Mouse (Mus musculus) layer of hippocampus, adult 2 months (tissue): ENCODE results near the gene Rrp9. TPM values are rescaled to one million over a fixed set of nuclear protein-coding genes. Genes with fewer than 3 reads are reported as not detected.
"Not testable (repeated sequence)": the region's sequence is repeated elsewhere in the genome, so short reads cannot be mapped to it uniquely, and the experiment has no call there.

Experiments
- DNase-seq, 2 experiments: peaks; one replicate each; pipeline ENCODE4 v3.0.0; 2022; ENCODE audit warnings: low spot score in 2 of 2
- H3K27ac ChIP-seq: fragments of 200-600 bp; 2 replicates; pipeline ENCODE4 v1.8.1; 2022
- H3K4me3 ChIP-seq: fragments of 200-600 bp; 2 replicates; pipeline ENCODE4 v1.8.1; 2022; ENCODE audit warnings: mild to moderate bottlenecking
- CTCF ChIP-seq: fragments of 200-600 bp; conservative IDR thresholded peaks from 2 replicates; pipeline ENCODE4 v1.8.1; 2022; ENCODE audit warnings: antibody characterized with exemption, mild to moderate bottlenecking, moderate library complexity
- total RNA-seq, 2 experiments: library from RNA; stranded (reverse); gene quantifications; 2 replicates each; pipeline ENCODE4 v1.2.3; 2021

Gene Rrp9
- total RNA-seq, 2 experiments from 2014 or later, result 35.4 to 36.6 TPM

DNA sequence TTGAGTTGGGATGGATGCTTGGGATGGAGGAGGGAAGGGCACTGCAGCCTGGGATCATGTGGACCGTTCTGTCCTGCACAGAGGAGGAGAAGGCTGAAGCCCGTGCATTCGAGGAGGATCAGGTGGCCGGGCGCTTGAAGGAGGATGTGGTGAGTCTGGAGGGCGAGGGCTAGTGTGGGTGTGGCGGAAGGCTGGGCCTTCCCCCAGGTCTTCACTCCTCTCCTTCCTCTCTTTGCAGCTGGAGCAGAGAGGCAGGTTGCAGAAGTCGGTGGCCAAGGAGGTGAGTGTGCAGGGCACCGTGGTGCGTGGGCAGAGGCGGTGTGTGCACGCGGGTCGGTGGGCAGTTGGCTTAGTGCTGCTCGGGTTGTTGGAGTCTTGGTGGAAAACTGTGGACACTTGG, 5.3 kb downstream of the Rrp9 start:
- TF ChIP-seq CTCF, result no peak
- DNase-seq, result peak in 1 of 2 experiments; percentile 8
- no peak overlapping the region for H3K27ac ChIP-seq
- H3K4me3 ChIP-seq, result no peak overlapping the region

DNA sequence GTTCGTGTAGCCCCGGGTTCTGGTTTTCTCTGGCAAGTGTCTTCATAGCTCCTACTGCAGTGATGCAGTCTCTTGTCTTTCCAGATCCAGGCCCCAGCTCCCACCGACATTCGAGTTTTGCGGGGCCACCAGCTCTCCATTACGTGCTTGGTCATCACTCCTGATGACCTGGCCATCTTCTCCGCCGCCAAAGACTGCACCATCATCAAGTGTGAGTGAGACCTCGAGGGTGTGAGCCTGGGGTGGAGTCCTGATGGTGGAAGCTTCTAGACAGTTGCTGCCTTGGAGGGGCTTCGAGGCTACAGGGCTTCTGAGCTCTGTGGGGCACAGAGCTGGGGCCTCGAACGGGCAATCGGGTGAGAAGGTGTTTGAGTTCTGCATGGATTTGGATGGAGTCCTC, 5.9 kb downstream of the Rrp9 start:
- TF ChIP-seq CTCF, result no peak
- DNase-seq, result peak in 1 of 2 experiments; percentile 7
- no peak overlapping the region for H3K27ac ChIP-seq
- H3K4me3 ChIP-seq, result no peak overlapping the region

DNA sequence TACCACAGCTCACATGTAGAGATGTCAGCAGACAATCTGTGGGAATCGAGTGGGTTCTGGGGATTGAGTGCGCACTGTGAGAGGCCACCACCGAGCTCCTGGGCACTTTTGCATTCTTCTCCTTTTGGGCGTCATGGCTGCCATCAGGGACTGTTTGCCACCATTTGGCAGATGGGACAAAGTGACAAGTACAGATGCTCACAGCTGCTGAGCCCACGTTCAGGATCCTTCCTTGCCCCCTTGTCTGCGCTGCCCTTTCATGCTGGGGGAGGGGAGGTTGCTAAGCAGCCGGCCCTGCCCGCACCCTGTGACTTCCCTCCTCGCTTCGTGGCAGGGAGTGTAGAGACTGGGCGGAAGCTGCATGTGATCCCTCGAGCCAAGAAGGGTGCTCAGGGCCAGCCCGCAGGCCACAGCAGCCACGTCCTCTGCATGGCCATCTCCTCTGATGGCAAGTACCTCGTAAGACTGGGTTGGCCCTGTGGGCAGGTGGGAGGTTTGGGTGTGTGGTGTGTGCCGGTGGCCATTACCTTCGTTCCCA, 6.9 kb downstream of the Rrp9 start:
- Histone ChIP-seq H3K4me3 (no peak overlapping the region), H3K27ac (no peak overlapping the region)
- DNase-seq, result peak in 1 of 2 experiments; percentile 5
- no peak for TF ChIP-seq CTCF

DNA sequence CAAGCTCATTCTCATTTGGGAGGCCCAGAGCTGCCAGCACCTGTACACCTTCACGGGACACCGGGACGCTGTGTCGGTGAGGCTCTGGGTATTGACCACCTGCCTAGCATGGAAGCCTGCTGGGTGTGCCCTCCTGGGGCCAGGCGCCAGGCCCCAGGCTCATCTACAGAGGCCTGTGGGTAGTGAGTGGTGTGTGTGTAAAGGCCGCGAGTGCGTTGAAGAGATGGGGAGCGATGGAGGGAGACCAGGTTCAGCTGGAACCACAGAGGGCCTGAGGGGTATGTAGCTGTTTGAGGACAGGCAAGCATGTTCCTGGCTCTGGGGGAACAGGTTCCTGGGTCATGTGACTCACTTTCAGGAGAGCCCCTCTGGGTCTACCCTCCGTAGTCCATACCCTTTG, 7.4 kb downstream of the Rrp9 start:
- H3K27ac ChIP-seq, result no peak overlapping the region
- peak in 1 of 2 experiments; percentile 2 for DNase-seq
- TF ChIP-seq CTCF, result no peak

DNA sequence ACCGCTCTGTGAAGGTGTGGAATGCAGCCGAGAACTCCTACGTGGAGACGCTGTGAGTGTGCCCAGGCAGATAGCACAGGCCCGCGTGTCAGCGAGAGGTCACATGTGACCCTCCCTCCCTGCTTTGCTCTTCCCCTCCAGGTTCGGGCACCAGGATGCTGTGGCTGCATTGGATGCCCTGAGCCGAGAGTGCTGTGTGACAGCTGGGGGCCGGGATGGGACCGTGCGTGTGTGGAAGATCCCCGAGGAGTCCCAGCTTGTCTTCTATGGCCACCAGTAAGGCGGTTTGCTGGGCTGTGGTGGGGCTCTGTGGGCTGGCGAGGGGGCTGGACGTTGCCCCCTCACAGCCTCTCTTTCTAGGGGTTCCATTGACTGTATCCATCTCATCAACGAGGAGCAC, 7.8 kb downstream of the Rrp9 start:
- Histone ChIP-seq H3K27ac (no peak overlapping the region), H3K4me3 (no peak overlapping the region)
- TF ChIP-seq CTCF, result no peak
- DNase-seq, result peak in 1 of 2 experiments; percentile 6

More for the DNA sequence above, 7.4 kb downstream of the Rrp9 start:
- no peak overlapping the region for H3K4me3 ChIP-seq

DNA sequence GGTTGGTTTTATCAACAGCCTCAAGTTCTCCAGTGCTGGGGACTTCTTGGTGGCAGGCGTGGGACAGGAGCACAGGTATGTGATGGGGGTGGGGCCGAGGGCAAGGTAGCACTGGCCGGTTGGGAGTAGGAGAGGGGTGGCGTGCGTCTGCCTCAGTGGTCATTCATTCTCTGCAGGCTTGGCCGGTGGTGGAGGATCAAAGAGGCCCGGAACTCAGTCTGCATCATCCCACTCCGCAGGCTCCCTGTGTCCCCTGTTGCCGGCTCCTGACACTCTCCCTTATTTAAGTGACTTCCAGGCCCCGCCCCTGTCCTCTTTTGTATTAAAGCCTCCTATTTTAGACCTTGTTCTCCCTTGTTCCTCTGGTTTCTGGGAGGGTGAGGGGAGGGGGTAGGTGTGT, 9.3 kb downstream of the Rrp9 start:
- Histone ChIP-seq H3K4me3 (no peak overlapping the region), H3K27ac (no peak overlapping the region)
- TF ChIP-seq CTCF, result no peak
- DNase-seq, result no peak

DNA sequence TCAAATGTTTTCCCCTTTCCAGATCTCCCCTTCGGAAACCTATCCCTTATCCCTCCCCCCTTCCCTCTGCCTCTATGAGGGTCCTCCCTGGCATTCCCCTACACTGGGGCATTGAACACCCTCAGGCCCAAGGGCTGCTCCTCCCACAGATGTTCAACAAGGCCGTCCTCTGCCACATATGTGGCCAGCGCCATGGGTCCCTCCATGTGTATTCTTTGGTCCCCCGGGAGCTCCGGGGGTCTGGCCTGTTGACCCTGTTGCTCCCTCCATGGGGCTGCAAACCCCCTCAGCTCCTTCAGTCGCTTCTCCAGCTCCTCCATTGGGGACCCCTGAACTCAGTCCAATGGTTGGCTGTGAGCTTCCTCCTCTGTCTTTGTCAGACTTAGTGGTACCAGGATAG, 11.8 kb downstream of the Rrp9 start:
- H3K4me3 ChIP-seq, H3K27ac ChIP-seq, DNase-seq: not testable (repeated sequence)

DNA sequence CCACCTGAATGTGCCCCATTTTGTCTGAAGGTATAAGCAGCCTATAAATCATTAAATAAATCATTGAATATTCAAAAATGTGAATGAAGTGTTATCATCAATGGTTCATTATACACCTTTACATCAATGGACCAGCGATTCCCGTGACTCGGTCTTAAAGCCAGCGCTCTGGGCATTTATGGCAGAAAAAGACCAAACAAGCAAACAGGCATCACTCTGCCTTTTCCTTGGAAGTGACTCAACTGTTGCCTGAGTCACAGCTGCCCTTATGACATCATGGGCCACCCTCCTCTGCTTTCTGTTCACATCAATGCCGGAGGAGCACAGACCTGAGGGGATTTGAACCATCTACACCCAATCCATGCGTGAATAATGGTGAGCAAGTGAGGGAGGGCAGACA, 23.9 kb downstream of the Rrp9 start, which contains the start of gene Iqcf1:
Gene Iqcf1 (plus strand): TSS at position 301 of the 400 bp plus-strand sequence.
- H3K4me3 ChIP-seq, result no peak within 1 kb of the TSS
- DNase-seq, result no peak
- no peak within 1 kb of the TSS for H3K27ac ChIP-seq
- TF ChIP-seq CTCF, result no peak

DNA sequence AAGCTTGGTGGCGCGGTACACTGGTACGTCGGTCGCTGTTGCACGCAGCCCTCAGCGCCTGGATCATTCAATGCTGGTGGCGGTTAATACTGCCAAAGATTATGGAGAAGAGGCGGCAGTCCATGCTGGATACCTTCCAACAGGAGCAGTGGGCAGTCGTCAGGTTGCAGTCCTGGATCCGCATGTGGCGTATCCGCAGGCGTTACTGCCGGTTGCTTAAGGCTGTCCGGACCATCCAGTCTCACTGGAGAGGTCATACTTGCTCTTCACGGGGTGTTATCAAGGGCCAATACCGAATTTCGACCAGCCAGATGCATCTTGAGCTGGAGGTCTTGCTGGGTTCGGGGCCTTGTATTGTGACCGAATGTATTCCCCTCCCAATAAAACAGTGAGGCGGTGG, 26.1 kb downstream of the Rrp9 start:
- no peak for TF ChIP-seq CTCF
- no peak for DNase-seq
- Histone ChIP-seq H3K27ac (no peak overlapping the region), H3K4me3 (no peak overlapping the region)

DNA sequence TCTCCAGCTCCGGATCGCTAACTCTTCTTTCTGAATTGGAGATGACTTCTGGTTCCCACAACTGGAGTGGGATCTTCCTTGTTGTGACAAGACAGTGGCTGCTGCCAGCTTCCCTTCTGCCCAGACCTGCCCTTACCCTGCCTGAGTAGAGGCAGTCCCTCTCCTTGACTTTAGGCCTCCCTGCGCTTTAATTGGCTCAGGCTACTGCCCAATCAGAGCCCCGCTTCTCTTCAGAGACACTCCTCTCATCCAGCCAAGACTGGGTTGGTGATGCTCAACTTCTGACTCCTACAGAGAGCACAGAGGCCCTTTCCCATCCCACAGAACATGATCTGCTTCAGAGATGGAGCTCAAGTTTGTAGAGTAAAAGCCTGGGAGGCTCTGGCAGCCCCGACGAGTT, 28.5 kb downstream of the Rrp9 start:
- no peak overlapping the region for H3K27ac ChIP-seq
- no peak for DNase-seq
- TF ChIP-seq CTCF, result no peak

DNA sequence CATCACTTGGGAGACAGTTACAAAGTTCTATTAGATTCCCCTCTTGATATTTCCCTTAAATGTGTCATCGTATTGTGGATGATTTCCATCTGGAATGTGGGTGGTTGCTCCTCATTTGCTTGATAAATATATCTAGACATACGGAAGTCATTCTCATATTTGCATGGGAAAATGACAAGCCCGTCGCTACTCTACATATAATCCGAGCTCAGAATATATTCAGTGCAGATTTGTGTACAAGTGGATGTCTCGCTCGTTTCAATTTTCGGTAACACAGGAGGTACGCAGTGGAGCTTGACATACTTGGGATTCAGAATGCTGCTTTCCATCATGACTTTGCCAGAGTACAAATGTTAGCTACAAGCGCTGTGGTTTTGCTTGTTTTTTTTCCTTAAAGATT, 33.6 kb downstream of the Rrp9 start:
- H3K27ac ChIP-seq, result no peak overlapping the region
- no peak for TF ChIP-seq CTCF
- DNase-seq, result peak; percentile 33 to 70
- H3K4me3 ChIP-seq, result no peak overlapping the region

More for the DNA sequence above, 28.5 kb downstream of the Rrp9 start:
- no peak overlapping the region for H3K4me3 ChIP-seq

DNA sequence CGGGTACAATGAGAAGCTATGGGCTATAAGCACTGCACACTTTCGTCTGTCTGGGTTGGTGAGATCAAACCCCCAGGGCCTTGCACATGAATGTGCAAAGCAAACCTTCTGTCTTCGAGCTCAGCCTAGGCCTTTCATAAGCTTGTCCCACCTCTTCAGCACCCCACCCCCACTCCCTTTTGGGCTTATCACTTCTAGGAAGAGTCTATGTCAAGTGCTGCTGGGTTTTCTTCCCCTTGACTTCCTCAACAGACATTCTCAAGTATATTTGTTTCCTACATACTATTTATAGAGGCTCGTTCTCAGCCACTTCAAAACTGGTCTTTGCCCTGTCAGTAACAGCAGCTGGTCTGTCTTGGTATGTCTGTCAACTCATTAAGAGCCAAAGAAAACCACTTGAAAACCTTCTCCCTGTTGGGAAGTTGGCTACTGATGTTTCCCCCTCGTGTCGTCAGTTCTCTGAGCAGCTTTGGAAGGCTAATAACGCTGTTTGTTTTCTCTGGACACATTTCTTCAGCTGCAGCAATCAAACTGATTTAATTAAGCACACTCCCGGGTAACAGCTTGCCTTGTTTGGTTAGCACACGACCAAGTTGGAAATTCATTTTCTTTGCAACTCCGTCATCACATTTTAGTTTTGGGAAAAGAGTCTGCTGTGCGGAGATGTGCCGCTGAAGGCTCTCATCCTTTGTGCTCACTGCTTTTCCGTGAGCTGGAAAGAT, 37.1 kb downstream of the Rrp9 start:
- TF ChIP-seq CTCF, result no peak
- no peak overlapping the region for H3K4me3 ChIP-seq
- peak; percentile 10 to 34 for DNase-seq
- H3K27ac ChIP-seq, result no peak overlapping the region

DNA sequence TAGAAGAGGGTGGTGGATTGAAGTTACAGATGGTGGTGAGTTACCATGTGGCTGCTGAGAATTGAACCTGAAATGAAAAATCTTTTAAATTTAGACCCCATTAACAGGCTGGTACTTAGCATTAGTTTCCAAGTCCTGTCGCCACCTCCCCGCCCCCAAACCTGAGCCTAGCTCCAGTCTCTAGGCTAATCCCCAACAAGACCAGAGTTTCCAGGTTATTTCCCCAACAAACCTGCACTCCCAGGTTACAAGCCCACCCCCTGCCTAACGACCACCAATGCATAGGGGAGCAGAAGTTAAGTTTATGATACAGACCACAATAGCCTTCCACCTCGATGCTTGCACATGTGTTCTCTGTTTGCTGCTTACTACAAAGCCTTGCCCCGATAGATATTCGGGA, 37.8 kb downstream of the Rrp9 start:
- DNase-seq, result peak in 1 of 2 experiments; percentile 6
- Histone ChIP-seq H3K27ac (no peak overlapping the region), H3K4me3 (no peak overlapping the region)
- TF ChIP-seq CTCF, result no peak

DNA sequence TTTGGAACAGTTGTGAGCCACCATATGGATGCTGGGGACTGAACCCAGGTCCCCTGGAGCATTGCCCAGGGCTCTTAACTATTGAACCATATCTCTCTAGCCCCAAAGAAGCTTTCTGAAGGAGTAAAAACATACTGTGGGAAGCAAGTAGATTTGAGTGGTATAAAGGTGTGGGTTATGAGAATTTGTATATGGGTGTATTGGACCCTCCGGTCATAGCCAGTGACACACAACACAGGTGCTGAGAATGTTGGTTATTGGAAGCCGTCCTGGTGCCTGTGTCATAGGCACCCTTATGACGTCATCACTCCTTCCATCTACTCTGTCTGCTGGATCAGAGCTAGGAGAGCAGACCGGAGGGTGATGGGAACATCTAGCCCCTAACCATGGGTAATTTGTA, 38.5 kb downstream of the Rrp9 start, which contains the start of gene Iqcf5:
Gene Iqcf5 (plus strand): TSS at position 301 of the 400 bp plus-strand sequence.
- Histone ChIP-seq H3K27ac (no peak within 1 kb of the TSS), H3K4me3 (no peak within 1 kb of the TSS)
- DNase-seq, result peak in 1 of 2 experiments; percentile 5
- TF ChIP-seq CTCF, result no peak
